Comparison of ENCODE assay signal across 9 mouse cellular contexts in the genomic region with DNA sequence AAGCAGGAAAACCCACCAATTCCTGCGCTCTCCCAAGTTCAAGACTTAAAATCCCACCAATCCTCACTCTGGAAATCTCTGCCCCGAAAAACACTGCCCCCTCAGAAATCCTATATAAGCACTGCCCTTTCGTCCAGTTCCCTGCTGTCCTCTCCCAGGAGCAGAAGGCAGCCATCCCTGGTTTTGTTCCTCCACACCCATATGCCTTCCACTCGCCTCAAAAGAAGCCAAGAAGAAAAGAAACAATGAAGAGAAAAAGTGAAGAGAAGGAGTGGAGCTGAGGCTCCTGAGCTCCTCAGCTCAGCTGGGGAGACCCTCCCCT. TPM values are rescaled to one million over a fixed set of nuclear protein-coding genes. Genes with fewer than 3 reads are reported as not detected.
A peak's percentile ranks its signal among the peaks of the same experiment; 100 is the strongest.
DNase-seq lines count a peak whose midpoint lies in the region; ATAC-seq lines count a peak whose summit lies in the region.
"Had no signal": no experiment of that assay in that cellular context is flagged by ENCODE, and none has a peak within 500 bp of the region (broad histone marks: within the 10 kb centered on the region; RNA-seq: fewer than 3 reads in every experiment).

No protein-coding gene starts in this region.

- ATAC-seq in heart, embryonic 16.5 days (replicated peaks; ENCODE audit: extremely low read depth, insufficient read depth, low FRiP score): no peak
- ATAC-seq in hindbrain, embryonic 12.5 days (ENCODE audit: low FRiP score): no peak
- ATAC-seq in midbrain, embryonic 12.5 days (ENCODE audit: low FRiP score, low read depth): no peak
- ATAC-seq in frontal cortex, adult (ENCODE audit: low TSS enrichment): no peak

- H3K36me3 ChIP-seq in heart, embryonic 16.5 days (ENCODE audit: control insufficient read depth, insufficient read depth): no peaks in the 10 kb centered on the region
- no peaks in the 10 kb centered on the region for H3K36me3 ChIP-seq in hindbrain, embryonic 12.5 days
- no peaks in the 10 kb centered on the region for H3K36me3 ChIP-seq in midbrain, embryonic 12.5 days

- H3K9me3 ChIP-seq in heart, embryonic 16.5 days (replicated peaks; ENCODE audit: control insufficient read depth, low read length): no peaks in the 10 kb centered on the region
- no peaks in the 10 kb centered on the region for H3K9me3 ChIP-seq in hindbrain, embryonic 12.5 days (replicated peaks)
- no peaks in the 10 kb centered on the region for H3K9me3 ChIP-seq in midbrain, embryonic 12.5 days

- no peak overlapping the region for H3K9ac ChIP-seq in heart, embryonic 16.5 days (ENCODE audit: low read length)
- H3K9ac ChIP-seq in hindbrain, embryonic 12.5 days: no peak overlapping the region
- peak overlapping the region; percentile 76 for H3K9ac ChIP-seq in midbrain, embryonic 12.5 days (replicated peaks)

- peaks cover 12% of the 10 kb centered on the region for H3K27me3 ChIP-seq in heart, embryonic 16.5 days (ENCODE audit: control insufficient read depth, insufficient read depth, low read length)
- H3K27me3 ChIP-seq in hindbrain, embryonic 12.5 days: no peaks in the 10 kb centered on the region
- no peaks in the 10 kb centered on the region for H3K27me3 ChIP-seq in midbrain, embryonic 12.5 days

- no peak for DNase-seq in heart, postnatal 36 days
- peak; percentile 37 to 43 for DNase-seq in cerebellum, postnatal 14 days
- no peak for DNase-seq in left cerebral cortex, adult 9 months (ENCODE audit: low spot score in 2 of 2)
- DNase-seq in left cerebral cortex, postnatal 10 days (ENCODE audit: extremely low spot score in 1 of 2, low spot score in 2 of 2): no peak
- DNase-seq: kidney, postnatal 36 days had no signal

- WGBS in heart, embryonic 16.5 days: 54% methylated on average over 4 of the region's 4 CpGs
- 43% methylated on average over 4 of the region's 4 CpGs for WGBS in hindbrain, embryonic 12.5 days
- WGBS in midbrain, embryonic 12.5 days: 28% methylated on average over 4 of the region's 4 CpGs

- H3K4me1 ChIP-seq in heart, embryonic 16.5 days (ENCODE audit: control insufficient read depth, insufficient read depth, low read length): no peaks in the 10 kb centered on the region
- H3K4me1 ChIP-seq in hindbrain, embryonic 12.5 days: 0 out of 2 replicates have a peak, but pooled peaks cover 4% of the 10 kb centered on the region
- peaks cover 4% of the 10 kb centered on the region; the same call in 1 of the 2 replicates for H3K4me1 ChIP-seq in midbrain, embryonic 12.5 days

- H3K4me3 ChIP-seq in heart, embryonic 16.5 days (ENCODE audit: low read length): no peak overlapping the region; the same call in 1 of the 2 replicates
- peak overlapping the region; percentile 49 for H3K4me3 ChIP-seq in hindbrain, embryonic 12.5 days
- H3K4me3 ChIP-seq in midbrain, embryonic 12.5 days: peak overlapping the region; percentile 61

- intact Hi-C loops in heart, postnatal 36 days (cut with DNase I): no loop called here
- intact Hi-C loops in left cerebral cortex, postnatal 10 days (cut with DNase I): no loop called here

- peak overlapping the region; percentile 83; the same call in 1 of the 2 replicates for H3K4me2 ChIP-seq in heart, embryonic 16.5 days (ENCODE audit: low read depth, low read length)
- peak overlapping the region; percentile 65 for H3K4me2 ChIP-seq in hindbrain, embryonic 12.5 days (replicated peaks)
- peak overlapping the region; percentile 62 for H3K4me2 ChIP-seq in midbrain, embryonic 12.5 days (replicated peaks)

- H3K27ac ChIP-seq in heart, embryonic 16.5 days (ENCODE audit: low read length): no peak overlapping the region
- peak overlapping the region; percentile 98 for H3K27ac ChIP-seq in hindbrain, embryonic 12.5 days
- peak overlapping the region; percentile 98 for H3K27ac ChIP-seq in midbrain, embryonic 12.5 days (replicated peaks)

RNA-seq across cellular contexts. Expression of gene BC051142, which starts 0.7 kb away (rescaled TPM):
- polyA plus RNA-seq in heart, embryonic 16.5 days (2015; fragmentation: Nextera tagmentation; extraction: Ambion mirVana): not detected in 2 replicates
- not detected for total RNA-seq in heart, postnatal 36 days (2021)
- 1.9 and 2.5 TPM in 2 replicates for polyA plus RNA-seq in hindbrain, embryonic 12.5 days (2016; fragmentation: Nextera tagmentation; extraction: Ambion mirVana)
- polyA plus RNA-seq in midbrain, embryonic 12.5 days (2016; fragmentation: Nextera tagmentation; extraction: Ambion mirVana): 3.9 and 4.2 TPM in 2 replicates
- 1 to 10 TPM; 6.6 to 9.9 TPM for total RNA-seq in left cerebral cortex, postnatal 10 days (2021)

RNA-seq across cellular contexts. Expression of gene Btnl1, which starts 22.4 kb away (rescaled TPM):
- polyA plus RNA-seq in heart, embryonic 16.5 days (2015; fragmentation: Nextera tagmentation; extraction: Ambion mirVana): 0.18 TPM in 1 of 2 replicates, not detected in the other
- total RNA-seq in heart, postnatal 36 days (2021): not detected
- polyA plus RNA-seq in hindbrain, embryonic 12.5 days (2016; fragmentation: Nextera tagmentation; extraction: Ambion mirVana): not detected in 2 replicates
- not detected in 2 replicates for polyA plus RNA-seq in midbrain, embryonic 12.5 days (2016; fragmentation: Nextera tagmentation; extraction: Ambion mirVana)
- total RNA-seq in left cerebral cortex, postnatal 10 days (2021): not detected

RNA-seq across cellular contexts. Expression of gene Btnl2, which starts 44.7 kb away (rescaled TPM):
- 0.09 TPM in 1 of 2 replicates, not detected in the other for polyA plus RNA-seq in heart, embryonic 16.5 days (2015; fragmentation: Nextera tagmentation; extraction: Ambion mirVana)
- under 1 TPM; 0.58 to 0.92 TPM for total RNA-seq in heart, postnatal 36 days (2021)
- not detected in 2 replicates for polyA plus RNA-seq in hindbrain, embryonic 12.5 days (2016; fragmentation: Nextera tagmentation; extraction: Ambion mirVana)
- 0.06 TPM in 1 of 2 replicates, not detected in the other for polyA plus RNA-seq in midbrain, embryonic 12.5 days (2016; fragmentation: Nextera tagmentation; extraction: Ambion mirVana)
- total RNA-seq in left cerebral cortex, postnatal 10 days (2021): under 1 TPM; 0.43 to 0.87 TPM

Comparison
In these comparisons a context has a peak if more than half of its experiments do, and no peak if none do; other contexts are left out.
1. DNase-seq: peak in cerebellum, postnatal 14 days (2 of 2); none in heart, postnatal 36 days (0 of 2), left cerebral cortex, adult 9 months (0 of 2) and left cerebral cortex, postnatal 10 days (0 of 2).
2. Peak in every context shown above with its lines, with median percentiles within 50 percentile points of each other: H3K4me2 ChIP-seq.